Mouse (Mus musculus) large intestine, adult 2 months (tissue): Measurements from ENCODE around the gene Nr2c2. TPM values are rescaled to one million over a fixed set of nuclear protein-coding genes. Genes with fewer than 3 reads are reported as not detected.

Experiments used
- DNase-seq: peaks from one replicate; pipeline ENCODE4 v3.0.0-alpha.2; 2012; ENCODE audit warnings: low read depth, low spot score
- WGBS: fragments of 180-500 bp; shearing (Covaris S2); methylation state at CpG from one replicate; pipeline ENCODE4 v1.1.7; 2018; 5-methylcytosine and 5-hydroxymethylcytosine counted together
- polyA plus RNA-seq: library from polyadenylated mRNA; depleted of rRNA; stranded (reverse); fragments of >200 nt; gene quantifications from 2 replicates; pipeline ENCODE4 v1.2.3, GENCODE M21; 2012; rRNA removed

Nr2c2 gene
- polyA plus RNA-seq, 1 experiment = 9.2 TPM

GRCm38 (mm10) chr6:92222021-92222420 is 130.8 kb downstream of the Nr2c2 start:
- 71% methylated on average over 3 of the region's 3 CpGs for WGBS
- DNase-seq = no peak

Other genes starting within 250 kb of the Nr2c2 start
- gene Ccdc174, start 213.3 kb upstream of the Nr2c2 start, polyA plus RNA-seq = 4.2 TPM in 2 replicates
- gene 4930590J08Rik, start 188.6 kb upstream of the Nr2c2 start, polyA plus RNA-seq = 0.14 and 0.19 TPM in 2 replicates
- 2.9 and 4.2 TPM in 2 replicates for gene Fgd5, start 112.5 kb upstream of the Nr2c2 start, polyA plus RNA-seq
- 13.1 and 15.7 TPM in 2 replicates for gene Mrps25, start 92.6 kb downstream of the Nr2c2 start, polyA plus RNA-seq
- gene Rbsn, start 123.5 kb downstream of the Nr2c2 start, polyA plus RNA-seq = 6.0 and 9.4 TPM in 2 replicates
- gene Trh, start 153.3 kb downstream of the Nr2c2 start, polyA plus RNA-seq = not detected in 2 replicates